Mouse (Mus musculus) retina, postnatal 7 days (tissue): ENCODE data around the gene Gnat2.

Experiments used
- DNase-seq: peaks from one replicate; pipeline ENCODE4 v3.0.0-alpha.2; 2012; ENCODE audit warnings: low read depth, low spot score

Gene Gnat2

GRCm38 (mm10) chr3:108084767-108085270 is 7.8 kb upstream of the Gnat2 start:
- no peak for DNase-seq

GRCm38 (mm10) chr3:108085281-108085720 is 7.3 kb upstream of the Gnat2 start:
- DNase-seq: peak; percentile 44

GRCm38 (mm10) chr3:108085721-108086469 is 6.7 kb upstream of the Gnat2 start:
- no peak for DNase-seq

- DNase-seq: no peak
Measured at GRCm38 (mm10) chr3:108086470-108086979, 6.1 kb upstream of the Gnat2 start, which contains the start of gene Ampd2. Gene Ampd2 (minus strand): TSS chr3:108086651.

- no peak for DNase-seq
Measured at GRCm38 (mm10) chr3:108087329-108087728, 5.3 kb upstream of the Gnat2 start.

DNA sequence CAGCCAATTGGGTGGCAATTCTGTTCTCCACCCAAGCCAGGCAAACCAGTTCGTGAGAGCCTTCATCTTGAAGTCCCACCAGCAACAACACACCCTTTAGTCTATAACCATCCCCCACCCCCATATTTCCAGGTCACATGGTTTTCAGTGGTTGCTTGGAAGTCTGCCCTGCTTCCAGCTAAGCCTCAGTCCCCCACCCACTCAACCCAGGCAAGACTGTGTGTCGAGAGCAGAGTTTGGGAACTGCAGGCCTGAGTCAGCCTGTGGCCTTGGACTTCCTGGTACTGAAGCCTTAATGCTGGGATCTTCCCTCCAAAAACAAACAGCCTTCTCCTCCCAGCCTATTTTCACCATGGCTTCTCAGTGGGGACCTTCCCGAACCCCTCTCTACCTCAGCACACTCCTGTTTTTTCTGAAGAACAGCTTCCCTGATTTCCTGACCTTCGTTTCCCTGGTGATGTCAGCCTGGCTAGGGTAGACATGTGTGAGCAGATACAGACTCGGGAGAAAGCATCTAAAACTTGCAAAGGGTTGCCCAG is 3.7 kb upstream of the Gnat2 start:
- DNase-seq: no peak

GRCm38 (mm10) chr3:108089916-108090315 is 2.7 kb upstream of the Gnat2 start:
- DNase-seq: no peak

DNA sequence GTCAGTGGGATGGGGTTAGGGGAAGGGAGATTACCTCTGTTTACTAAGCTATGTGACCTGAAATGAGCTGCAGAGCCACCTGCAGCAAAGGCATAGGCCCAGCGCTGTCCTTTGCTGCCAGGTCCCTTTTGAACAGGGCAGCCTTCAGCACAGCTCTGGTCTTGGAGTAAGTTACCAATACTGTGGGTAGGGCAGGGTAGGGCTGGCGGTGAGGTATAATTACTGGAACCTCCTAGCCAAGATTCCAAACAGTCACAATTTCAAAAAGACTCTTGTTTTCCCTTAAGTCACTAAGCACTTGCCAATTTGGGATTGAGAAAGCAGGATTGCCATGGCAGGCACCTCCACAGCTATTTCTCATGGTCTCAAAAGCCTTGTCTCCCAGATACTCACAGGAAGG is 2.0 kb upstream of the Gnat2 start:
- DNase-seq: no peak

- DNase-seq: no peak
Measured at GRCm38 (mm10) chr3:108092030-108092429, 559 bp upstream of the Gnat2 start.

GRCm38 (mm10) chr3:108093306-108093705 is 717 bp downstream of the Gnat2 start:
- no peak for DNase-seq

GRCm38 (mm10) chr3:108094146-108094545 is 1.6 kb downstream of the Gnat2 start:
- peak; percentile 83 for DNase-seq

- no peak for DNase-seq
Measured at GRCm38 (mm10) chr3:108094976-108095760, 2.6 kb downstream of the Gnat2 start.

- DNase-seq: no peak
Measured at GRCm38 (mm10) chr3:108096226-108096625, 3.6 kb downstream of the Gnat2 start.

DNA sequence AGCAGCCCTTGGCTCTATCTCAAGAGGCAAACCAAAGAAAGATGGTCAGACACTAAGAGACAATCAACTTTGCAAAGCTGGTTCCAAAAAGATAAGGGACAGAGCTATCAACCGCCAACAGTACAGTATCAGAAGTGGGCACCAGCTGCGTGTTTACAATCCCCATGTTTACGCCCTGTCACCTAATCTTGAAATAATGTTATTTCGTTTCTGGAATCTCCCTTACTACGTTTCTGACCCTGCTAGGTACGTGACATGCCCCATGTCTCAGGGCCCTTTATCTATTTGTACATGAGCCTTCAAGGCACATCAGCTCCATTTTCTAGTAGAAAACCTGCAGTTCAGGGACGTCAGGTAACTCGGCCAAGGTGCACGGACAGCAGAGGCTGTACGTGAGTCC is 4.1 kb downstream of the Gnat2 start:
- DNase-seq: no peak

- DNase-seq: no peak
Measured at GRCm38 (mm10) chr3:108097656-108098055, 5.1 kb downstream of the Gnat2 start.

DNA sequence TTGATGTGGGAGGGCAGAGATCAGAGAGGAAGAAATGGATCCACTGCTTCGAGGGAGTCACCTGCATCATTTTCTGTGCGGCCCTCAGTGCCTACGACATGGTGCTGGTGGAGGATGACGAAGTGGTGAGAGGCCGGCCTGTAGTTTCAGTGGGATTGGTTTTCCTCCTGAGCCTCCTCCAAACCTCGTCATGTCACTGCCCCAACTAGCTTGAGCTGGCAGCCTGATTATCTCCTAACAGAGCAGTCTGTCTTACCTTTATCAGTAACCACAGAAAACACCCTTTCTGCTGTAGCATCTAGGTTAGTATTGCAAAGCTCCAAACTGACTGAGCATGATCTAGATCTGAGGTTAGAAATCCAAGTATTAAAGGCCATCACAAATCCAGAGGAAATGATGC is 5.7 kb downstream of the Gnat2 start:
- no peak for DNase-seq

DNA sequence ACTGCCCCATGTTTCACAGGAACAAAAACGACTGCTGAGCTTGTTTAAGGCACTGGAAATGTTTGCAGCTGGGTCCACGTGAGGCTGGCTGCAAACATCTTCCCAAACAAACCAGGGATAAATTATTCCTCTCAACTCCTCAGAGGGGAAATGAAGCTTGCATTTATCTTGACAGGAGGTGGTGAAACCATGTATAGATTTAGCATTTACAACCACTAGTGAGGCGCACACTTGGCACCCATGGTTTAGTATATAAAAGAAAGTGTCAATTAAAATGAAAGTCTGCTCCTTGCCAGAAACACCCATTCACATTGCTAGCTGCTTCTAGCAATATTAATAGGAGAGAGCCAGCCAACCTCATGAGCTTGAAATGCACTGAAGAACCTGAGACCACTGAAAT is 9.0 kb downstream of the Gnat2 start:
- DNase-seq: no peak

DNA sequence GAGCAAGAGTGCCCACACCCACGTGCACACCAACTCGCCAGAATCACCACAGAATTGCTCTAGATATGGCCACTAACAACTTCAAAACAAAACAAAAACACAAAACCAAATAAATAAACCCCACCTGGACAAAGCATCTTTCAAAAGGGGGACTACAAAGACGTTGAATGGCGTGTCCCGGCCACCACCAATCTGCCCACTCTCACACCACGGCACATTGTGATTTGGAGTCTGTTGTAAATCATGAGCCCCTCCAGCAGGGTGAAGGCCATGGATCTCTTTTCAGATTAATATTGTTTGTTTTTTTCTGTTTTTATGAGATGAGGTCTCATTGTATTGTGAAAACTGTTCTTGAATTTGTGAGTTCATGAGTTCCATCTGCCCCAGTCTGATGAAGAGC is 9.5 kb downstream of the Gnat2 start:
- no peak for DNase-seq

GRCm38 (mm10) chr3:108105281-108105680 is 12.7 kb downstream of the Gnat2 start:
- DNase-seq: no peak

DNA sequence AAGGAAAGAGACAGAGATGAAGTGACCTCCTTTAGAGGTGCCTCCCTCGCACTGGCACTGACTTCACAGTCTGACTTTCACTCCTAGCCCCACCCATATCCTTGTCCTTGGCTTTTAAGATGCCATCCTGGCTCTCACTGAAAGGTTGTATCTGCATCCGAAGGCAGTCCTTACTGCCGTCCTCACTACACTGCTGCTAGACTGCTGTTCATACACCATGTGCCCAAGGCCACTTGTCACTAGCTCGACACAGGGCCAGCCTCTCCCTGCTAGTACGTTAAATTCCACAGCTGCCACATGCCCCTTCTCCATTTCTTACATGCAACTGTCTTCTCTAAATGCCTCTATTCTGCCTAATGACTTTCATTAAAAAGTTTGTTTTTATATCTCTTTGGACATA is 18.7 kb downstream of the Gnat2 start:
- DNase-seq: no peak

DNA sequence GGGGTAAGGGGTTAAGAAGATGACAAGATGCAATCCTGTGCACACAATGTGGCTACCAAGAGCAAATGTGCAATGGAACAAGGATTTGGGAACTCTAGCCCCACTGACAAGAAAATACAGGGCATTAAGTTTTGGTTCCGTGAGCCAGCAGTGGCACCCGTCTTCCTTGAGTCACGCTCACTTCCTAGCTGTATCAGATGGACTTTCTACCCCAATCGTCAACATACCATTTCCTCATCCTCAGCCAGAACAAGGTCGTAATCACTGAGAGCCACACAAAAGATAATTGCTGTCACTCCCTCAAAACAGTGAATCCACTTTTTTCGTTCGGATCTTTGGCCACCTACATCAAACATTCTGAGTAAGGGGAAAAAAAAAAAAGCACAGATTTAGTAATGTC is 19.7 kb downstream of the Gnat2 start:
- no peak for DNase-seq

DNA sequence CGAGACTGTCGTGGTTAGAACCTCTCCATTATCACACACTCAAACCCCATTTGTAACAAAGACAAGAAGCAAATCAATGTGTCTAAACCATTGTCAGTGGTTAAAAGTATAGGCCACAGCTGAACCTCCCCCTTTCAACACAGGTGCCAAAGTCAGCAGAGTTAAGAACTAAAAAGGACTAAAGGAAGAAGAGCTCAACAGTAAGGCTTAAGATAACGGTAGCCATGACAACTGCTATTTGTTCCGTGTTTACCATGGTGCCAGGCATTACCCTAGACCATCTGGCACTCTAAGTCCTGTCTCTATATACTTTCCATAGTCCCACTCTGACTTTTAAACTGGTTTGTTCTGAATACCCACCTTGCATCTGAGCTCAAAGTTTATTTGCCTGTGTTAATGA is 20.1 kb downstream of the Gnat2 start:
- no peak for DNase-seq
